Mouse (Mus musculus): ENCODE measurements around the gene Fam198a. TPM values are rescaled to one million over a fixed set of nuclear protein-coding genes. Genes with fewer than 3 reads are reported as not detected.

Gene Fam198a
- total and polyA plus RNA-seq, 2 experiments from 2014 or later: 0.78 to 3.1 TPM

DNA sequence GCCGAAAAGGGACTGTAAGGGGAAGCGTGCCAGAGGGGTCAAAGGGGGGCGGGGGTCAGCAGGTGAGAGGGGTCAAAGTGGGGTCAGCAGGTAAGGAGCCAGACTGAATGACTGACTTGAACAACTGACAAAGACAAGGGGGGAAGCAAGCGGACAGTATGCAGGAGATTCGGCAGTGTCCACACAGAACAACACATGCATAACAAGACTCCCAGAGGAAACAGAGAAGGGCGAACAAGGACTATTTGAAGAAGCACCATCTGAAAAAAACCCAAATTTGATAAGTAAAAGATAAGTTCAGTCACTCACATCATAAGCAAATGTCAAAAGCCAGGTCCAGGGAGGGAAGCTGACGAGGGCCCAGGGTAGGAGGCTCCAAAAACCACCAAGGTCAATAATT lies 23.1 kb upstream of the Fam198a start:
- ATAC-seq (ENCODE audit: insufficient read depth, low read depth) (no peak), DNase-seq (ENCODE audit: low spot score) (no peak)
- Histone ChIP-seq H3K4me3 (ENCODE audit: low read depth, low read length) (no peak overlapping the region), H3K4me2 (ENCODE audit: low read depth, low read length) (no peak overlapping the region), H3K27me3 (ENCODE audit: control insufficient read depth, insufficient read depth, low read length) (no peaks in the 10 kb centered on the region), H3K27ac (ENCODE audit: low read depth) (no peak overlapping the region), H3K36me3 (replicated peaks; ENCODE audit: control insufficient read depth, insufficient read depth, low read length) (no peaks in the 10 kb centered on the region), H3K4me1 (ENCODE audit: control insufficient read depth, insufficient read depth) (no peaks in the 10 kb centered on the region), H3K9me3 (replicated peaks; ENCODE audit: control insufficient read depth, low read length) (no peaks in the 10 kb centered on the region), H3K9ac (replicated peaks; ENCODE audit: low read depth, low read length) (no peak overlapping the region)
- TF ChIP-seq CTCF (IDR thresholded peaks at IDR 0.05; ENCODE audit: low read depth) (no peak), EP300 (IDR thresholded peaks at IDR 0.05; ENCODE audit: low read depth) (no peak)
- WGBS: 70% methylated on average over 7 of the region's 7 CpGs

DNA sequence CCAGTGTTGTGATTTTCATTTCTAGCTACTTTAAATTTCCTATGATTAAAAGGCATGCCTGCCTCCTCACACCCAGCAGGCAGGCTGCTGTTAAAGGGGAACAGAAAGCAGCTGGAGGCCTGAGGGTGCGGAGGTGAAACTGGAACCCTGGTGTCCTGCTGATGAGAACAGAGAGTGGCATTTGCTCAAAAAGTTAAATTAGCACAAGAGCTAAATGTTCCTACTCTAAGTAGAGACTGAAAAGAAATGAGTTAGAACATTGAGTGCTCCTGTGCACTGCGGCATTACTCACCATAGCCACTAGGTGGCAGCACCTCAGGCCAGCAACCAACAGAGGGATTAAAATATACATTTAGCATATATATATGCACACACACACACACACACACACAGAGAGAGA lies 22.3 kb upstream of the Fam198a start:
- DNase-seq (ENCODE audit: low spot score) (peak; percentile 20), ATAC-seq (ENCODE audit: insufficient read depth, low read depth) (no peak)
- no peaks in the 10 kb centered on the region for H3K36me3 ChIP-seq (replicated peaks; ENCODE audit: control insufficient read depth, insufficient read depth, low read length)
- no peaks in the 10 kb centered on the region for H3K9me3 ChIP-seq (replicated peaks; ENCODE audit: control insufficient read depth, low read length)
- no peak overlapping the region for H3K4me2 ChIP-seq (ENCODE audit: low read depth, low read length)
- 27% methylated on average over 2 of the region's 2 CpGs for WGBS
- H3K4me3 ChIP-seq (ENCODE audit: low read depth, low read length): no peak overlapping the region
- no peaks in the 10 kb centered on the region for H3K27me3 ChIP-seq (ENCODE audit: control insufficient read depth, insufficient read depth, low read length)
- H3K27ac ChIP-seq (ENCODE audit: low read depth): no peak overlapping the region
- H3K9ac ChIP-seq (replicated peaks; ENCODE audit: low read depth, low read length): no peak overlapping the region
- H3K4me1 ChIP-seq (ENCODE audit: control insufficient read depth, insufficient read depth): no peaks in the 10 kb centered on the region
- TF ChIP-seq CTCF (IDR thresholded peaks at IDR 0.05; ENCODE audit: low read depth) (peak; percentile 78), EP300 (IDR thresholded peaks at IDR 0.05; ENCODE audit: low read depth) (no peak)

DNA sequence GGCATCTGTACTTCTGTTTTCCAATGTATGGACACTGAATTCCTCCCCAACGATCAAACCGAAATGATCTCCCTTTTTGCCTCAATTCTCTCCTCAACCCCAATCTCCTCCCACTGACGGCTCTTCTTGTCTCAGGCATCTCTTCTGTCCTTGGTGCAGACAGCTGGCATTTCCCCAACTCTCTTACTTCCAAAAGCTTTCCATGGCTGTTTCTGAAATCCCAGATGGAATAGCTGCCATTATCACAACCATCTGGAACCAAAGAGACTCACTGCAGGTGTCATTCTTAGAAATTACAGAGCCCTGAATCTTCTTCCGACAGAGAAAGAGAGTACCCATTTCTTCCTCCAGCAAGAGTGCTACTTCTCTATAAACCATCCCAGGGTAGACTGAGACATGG lies 15.9 kb upstream of the Fam198a start:
- TF ChIP-seq CTCF (IDR thresholded peaks at IDR 0.05; ENCODE audit: low read depth) (no peak), EP300 (IDR thresholded peaks at IDR 0.05; ENCODE audit: low read depth) (no peak)
- Histone ChIP-seq H3K36me3 (replicated peaks; ENCODE audit: control insufficient read depth, insufficient read depth, low read length) (no peaks in the 10 kb centered on the region), H3K4me2 (ENCODE audit: low read depth, low read length) (no peak overlapping the region), H3K4me1 (ENCODE audit: control insufficient read depth, insufficient read depth) (no peaks in the 10 kb centered on the region), H3K9me3 (replicated peaks; ENCODE audit: control insufficient read depth, low read length) (no peaks in the 10 kb centered on the region), H3K27me3 (ENCODE audit: control insufficient read depth, insufficient read depth, low read length) (no peaks in the 10 kb centered on the region), H3K4me3 (ENCODE audit: low read depth, low read length) (no peak overlapping the region), H3K27ac (ENCODE audit: low read depth) (no peak overlapping the region), H3K9ac (replicated peaks; ENCODE audit: low read depth, low read length) (no peak overlapping the region)
- DNase-seq (ENCODE audit: low spot score) (no peak), ATAC-seq (ENCODE audit: insufficient read depth, low read depth) (no peak)
- WGBS: 70% methylated on average over 4 of the region's 4 CpGs

DNA sequence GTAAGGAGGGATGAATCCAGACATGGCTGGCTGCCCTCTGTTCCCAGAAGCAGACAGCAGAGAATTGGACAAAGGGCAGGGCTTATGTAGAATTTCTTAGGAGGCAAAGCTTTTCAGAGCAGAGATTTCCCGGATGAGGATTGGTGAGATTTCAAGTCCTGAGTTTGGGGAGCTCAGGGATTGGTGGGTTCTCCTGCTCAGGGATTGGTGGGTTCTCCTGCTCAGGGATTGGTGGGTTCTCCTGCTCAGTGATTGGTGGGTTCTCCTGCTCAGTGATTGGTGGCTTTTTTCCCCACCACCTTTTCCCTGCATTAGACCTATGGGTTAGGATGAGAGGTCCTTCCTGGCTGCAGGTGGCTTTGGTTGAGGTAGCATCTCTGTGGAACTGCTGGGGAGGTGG lies 13.8 kb upstream of the Fam198a start:
- no peak overlapping the region for H3K4me2 ChIP-seq (ENCODE audit: low read depth, low read length)
- TF ChIP-seq EP300 (IDR thresholded peaks at IDR 0.05; ENCODE audit: low read depth) (no peak), CTCF (IDR thresholded peaks at IDR 0.05; ENCODE audit: low read depth) (no peak)
- no peak overlapping the region for H3K4me3 ChIP-seq (ENCODE audit: low read depth, low read length)
- H3K9me3 ChIP-seq (replicated peaks; ENCODE audit: control insufficient read depth, low read length): no peaks in the 10 kb centered on the region
- no peaks in the 10 kb centered on the region for H3K36me3 ChIP-seq (replicated peaks; ENCODE audit: control insufficient read depth, insufficient read depth, low read length)
- H3K4me1 ChIP-seq (ENCODE audit: control insufficient read depth, insufficient read depth): no peaks in the 10 kb centered on the region
- no peak overlapping the region for H3K27ac ChIP-seq (ENCODE audit: low read depth)
- no peak overlapping the region for H3K9ac ChIP-seq (replicated peaks; ENCODE audit: low read depth, low read length)
- WGBS: 61% methylated on average over 1 of the region's 1 CpGs
- H3K27me3 ChIP-seq (ENCODE audit: control insufficient read depth, insufficient read depth, low read length): no peaks in the 10 kb centered on the region
- DNase-seq (ENCODE audit: low spot score) (no peak), ATAC-seq (ENCODE audit: insufficient read depth, low read depth) (no peak)

DNA sequence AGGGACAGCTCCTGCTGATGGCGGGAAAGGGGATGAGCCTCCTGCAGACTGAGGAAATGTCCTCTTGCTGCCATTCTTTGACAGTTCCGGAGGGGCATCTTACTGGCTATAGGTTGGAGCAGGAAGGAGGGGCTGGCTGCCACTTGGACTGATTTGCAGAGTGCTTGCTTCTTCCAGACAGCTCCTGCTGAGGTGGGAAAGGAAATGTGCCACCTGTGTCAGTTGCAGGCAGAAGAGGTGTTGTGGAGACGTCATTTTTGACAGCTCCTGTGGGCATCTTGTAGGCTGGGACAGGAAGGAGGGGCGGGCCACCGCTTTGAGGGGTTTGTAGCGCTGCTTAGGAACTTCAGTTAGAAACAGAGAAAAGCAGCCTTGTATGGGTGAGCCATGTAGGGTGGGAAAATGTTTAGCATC lies 13.3 kb upstream of the Fam198a start:
- H3K36me3 ChIP-seq (replicated peaks; ENCODE audit: control insufficient read depth, insufficient read depth, low read length): no peaks in the 10 kb centered on the region
- no peaks in the 10 kb centered on the region for H3K27me3 ChIP-seq (ENCODE audit: control insufficient read depth, insufficient read depth, low read length)
- H3K9me3 ChIP-seq (replicated peaks; ENCODE audit: control insufficient read depth, low read length): no peaks in the 10 kb centered on the region
- 52% methylated on average over 6 of the region's 6 CpGs for whole genome bisulfite sequencing
- no peak for DNase-seq (ENCODE audit: low spot score)
- H3K4me1 ChIP-seq (ENCODE audit: control insufficient read depth, insufficient read depth): no peaks in the 10 kb centered on the region
- ATAC-seq (ENCODE audit: insufficient read depth, low read depth): no peak
- TF ChIP-seq EP300 (IDR thresholded peaks at IDR 0.05; ENCODE audit: low read depth): no peak
- no peak overlapping the region for H3K4me3 ChIP-seq (ENCODE audit: low read depth, low read length)
- peak overlapping the region; percentile 46 for H3K4me2 ChIP-seq (ENCODE audit: low read depth, low read length)
- no peak overlapping the region for H3K9ac ChIP-seq (replicated peaks; ENCODE audit: low read depth, low read length)
- H3K27ac ChIP-seq (ENCODE audit: low read depth): no peak overlapping the region

DNA sequence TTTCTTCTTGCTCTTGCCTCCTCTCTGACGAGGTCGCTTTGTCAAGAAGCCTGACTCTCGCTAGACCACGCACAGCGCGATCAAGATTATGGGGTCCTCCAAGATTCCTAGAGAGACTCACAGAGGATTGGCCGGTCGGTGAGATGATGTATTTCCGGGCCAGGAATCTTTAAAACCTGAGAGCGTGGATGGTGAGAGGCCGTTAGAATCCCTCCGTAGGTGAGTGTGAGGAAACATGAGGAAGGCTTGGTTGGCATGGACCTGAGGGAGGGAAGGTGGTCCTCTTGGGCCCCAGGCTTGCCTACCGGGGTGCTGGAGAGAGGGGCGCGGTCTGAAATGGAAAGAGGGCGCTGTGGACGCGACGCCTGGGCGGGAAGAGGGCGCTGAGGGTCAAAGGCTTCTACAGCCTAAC lies 12.8 kb upstream of the Fam198a start:
- DNase-seq (ENCODE audit: low spot score) (no peak), ATAC-seq (ENCODE audit: insufficient read depth, low read depth) (no peak)
- no peak overlapping the region for H3K27ac ChIP-seq (ENCODE audit: low read depth)
- H3K4me3 ChIP-seq (ENCODE audit: low read depth, low read length): peak overlapping the region; percentile 38
- no peaks in the 10 kb centered on the region for H3K27me3 ChIP-seq (ENCODE audit: control insufficient read depth, insufficient read depth, low read length)
- no peak overlapping the region; the same call in 1 of the 2 replicates for H3K9ac ChIP-seq (replicated peaks; ENCODE audit: low read depth, low read length)
- 62% methylated on average over 21 of the region's 21 CpGs for WGBS
- H3K36me3 ChIP-seq (replicated peaks; ENCODE audit: control insufficient read depth, insufficient read depth, low read length): no peaks in the 10 kb centered on the region
- TF ChIP-seq EP300 (IDR thresholded peaks at IDR 0.05; ENCODE audit: low read depth): no peak
- no peak for TF ChIP-seq CTCF (IDR thresholded peaks at IDR 0.05; ENCODE audit: low read depth)
- H3K4me1 ChIP-seq (ENCODE audit: control insufficient read depth, insufficient read depth): no peaks in the 10 kb centered on the region
- no peaks in the 10 kb centered on the region for H3K9me3 ChIP-seq (replicated peaks; ENCODE audit: control insufficient read depth, low read length)
- H3K4me2 ChIP-seq (ENCODE audit: low read depth, low read length): peak overlapping the region; percentile 46
